ENCODE assay signal across 13 mouse cellular contexts in the genomic region with DNA sequence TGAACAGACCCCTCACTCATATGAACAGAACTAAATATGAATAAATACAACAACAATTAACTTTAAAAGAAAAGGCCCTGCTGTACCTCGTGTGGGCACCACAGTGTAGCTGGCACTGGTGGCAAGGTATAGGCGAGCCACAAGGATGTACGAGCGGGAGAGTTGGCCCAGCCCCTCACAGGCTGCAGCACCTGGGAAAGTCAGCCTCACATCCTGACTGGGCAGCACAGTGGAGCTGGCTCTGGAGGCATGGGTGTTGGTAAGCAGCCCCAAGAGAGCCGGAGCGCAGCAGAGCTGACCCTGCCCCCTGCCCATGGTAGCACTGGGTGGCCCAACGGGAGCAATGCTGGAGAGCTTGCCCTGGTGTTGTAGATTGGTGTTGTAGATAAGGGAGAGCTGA.
"Had no signal": no experiment of that assay in that cellular context is flagged by ENCODE, and none has a peak within 500 bp of the region (broad histone marks: within the 10 kb centered on the region; RNA-seq: fewer than 3 reads in every experiment).

No protein-coding gene starts in this region.

- H3K9me3 ChIP-seq: limb, embryonic 10.5 days; limb, embryonic 13.5 days; liver, embryonic 13.5 days; midbrain, embryonic 13.5 days had no signal

- H3K27ac ChIP-seq: kidney, postnatal 0 days; layer of hippocampus, adult 2 months; limb, embryonic 10.5 days; limb, embryonic 13.5 days; liver, embryonic 13.5 days; midbrain, embryonic 13.5 days had no signal

- H3K36me3 ChIP-seq: limb, embryonic 10.5 days; liver, embryonic 13.5 days; midbrain, embryonic 13.5 days had no signal

- H3K4me1 ChIP-seq: liver, embryonic 13.5 days had no signal

- H3K4me3 ChIP-seq: layer of hippocampus, adult 2 months; limb, embryonic 10.5 days; limb, embryonic 13.5 days; liver, embryonic 13.5 days; midbrain, embryonic 13.5 days had no signal

- ATAC-seq: intestine, postnatal 0 days; lung, postnatal 0 days; midbrain, embryonic 13.5 days had no signal

- H3K9ac ChIP-seq: limb, embryonic 13.5 days; liver, embryonic 13.5 days; midbrain, embryonic 13.5 days had no signal

- DNase-seq: kidney, adult 2 months; kidney, postnatal 25 days; layer of hippocampus, adult 9-11 months; liver; liver, embryonic 13.5 days; thymus, postnatal 25 days had no signal

- H3K4me2 ChIP-seq: limb, embryonic 13.5 days; liver, embryonic 13.5 days; midbrain, embryonic 13.5 days had no signal

- H3K27me3 ChIP-seq: limb, embryonic 13.5 days; liver, embryonic 13.5 days; midbrain, embryonic 13.5 days had no signal
